Mouse (Mus musculus): ENCODE data around the gene Brms1l. TPM values are rescaled to one million over a fixed set of nuclear protein-coding genes. Genes with fewer than 3 reads are reported as not detected.

Brms1l gene
- polyA plus RNA-seq, 1 experiment: 22.5 TPM

- Histone ChIP-seq H3K27me3 (ENCODE audit: control insufficient read depth, insufficient read depth, insufficient read length) (no peaks in the 10 kb centered on the region), H3ac (ENCODE audit: control insufficient read depth, insufficient read length, low read depth) (no peak overlapping the region), H3K79me2 (ENCODE audit: control insufficient read depth, insufficient read depth) (no peaks in the 10 kb centered on the region), H3K79me3 (ENCODE audit: low read depth) (peaks cover 4% of the 10 kb centered on the region), H3K4me3 (ENCODE audit: insufficient read depth, poor library complexity, severe bottlenecking) (no peak overlapping the region), H3K36me3 (ENCODE audit: control insufficient read depth, insufficient read depth) (peaks cover 48% of the 10 kb centered on the region)
- TF ChIP-seq FOSL1 (IDR thresholded peaks at IDR 0.05; ENCODE audit: insufficient read depth, low read length, poor library complexity, severe bottlenecking) (no peak), MAX (IDR thresholded peaks at IDR 0.05) (no peak), CTCF (IDR thresholded peaks at IDR 0.05; ENCODE audit: control insufficient read depth, insufficient read depth, insufficient read length) (no peak)
These were observed 24.5 kb downstream of the Brms1l start for GRCm38 (mm10) chr12:55860631-55861030.

GRCm38 (mm10) chr12:55867738-55868137, 31.6 kb downstream of the Brms1l start:
- no peak for TF ChIP-seq USF1 (IDR thresholded peaks at IDR 0.05; ENCODE audit: low read depth)
- TF ChIP-seq MYOD1 (IDR thresholded peaks at IDR 0.05; ENCODE audit: control insufficient read depth, insufficient read length, low read depth): no peak
- TF ChIP-seq CEBPB (IDR thresholded peaks at IDR 0.05; ENCODE audit: low read depth): no peak
- TF ChIP-seq CTCF (IDR thresholded peaks at IDR 0.05; ENCODE audit: control insufficient read depth, insufficient read depth, insufficient read length): no peak
- Histone ChIP-seq H3ac (ENCODE audit: control insufficient read depth, insufficient read length, low read depth) (no peak overlapping the region), H3K79me3 (ENCODE audit: low read depth) (no peaks in the 10 kb centered on the region), H3K4me3 (ENCODE audit: insufficient read depth, poor library complexity, severe bottlenecking) (no peak overlapping the region), H3K36me3 (ENCODE audit: control insufficient read depth, insufficient read depth) (peaks cover 42% of the 10 kb centered on the region), H3K27me3 (ENCODE audit: control insufficient read depth, insufficient read depth, insufficient read length) (no peaks in the 10 kb centered on the region), H3K79me2 (ENCODE audit: control insufficient read depth, insufficient read depth) (no peaks in the 10 kb centered on the region)

GRCm38 (mm10) chr12:55869622-55870322, 33.6 kb downstream of the Brms1l start:
- Histone ChIP-seq H3ac (ENCODE audit: control insufficient read depth, insufficient read length, low read depth) (no peak overlapping the region), H3K4me3 (ENCODE audit: insufficient read depth, poor library complexity, severe bottlenecking) (no peak overlapping the region), H3K27me3 (ENCODE audit: control insufficient read depth, insufficient read depth, insufficient read length) (no peaks in the 10 kb centered on the region), H3K79me2 (ENCODE audit: control insufficient read depth, insufficient read depth) (no peaks in the 10 kb centered on the region), H3K36me3 (ENCODE audit: control insufficient read depth, insufficient read depth) (peaks cover 37% of the 10 kb centered on the region), H3K79me3 (ENCODE audit: low read depth) (no peaks in the 10 kb centered on the region)
- TF ChIP-seq MYOD1 (IDR thresholded peaks at IDR 0.05; ENCODE audit: control insufficient read depth, insufficient read length, low read depth) (no peak), MYOG (IDR thresholded peaks at IDR 0.05; ENCODE audit: control insufficient read depth, extremely low read depth, insufficient read length) (no peak), MAX (IDR thresholded peaks at IDR 0.05) (no peak), CTCF (IDR thresholded peaks at IDR 0.05; ENCODE audit: control insufficient read depth, insufficient read depth, insufficient read length) (no peak), FOSL1 (IDR thresholded peaks at IDR 0.05; ENCODE audit: insufficient read depth, low read length, poor library complexity, severe bottlenecking) (no peak), USF1 (IDR thresholded peaks at IDR 0.05; ENCODE audit: low read depth) (no peak), CEBPB (IDR thresholded peaks at IDR 0.05; ENCODE audit: low read depth) (no peak)

- no peak overlapping the region for H3ac ChIP-seq (ENCODE audit: control insufficient read depth, insufficient read length, low read depth)
- no peaks in the 10 kb centered on the region for H3K36me3 ChIP-seq (ENCODE audit: control insufficient read depth, insufficient read depth)
- no peak overlapping the region for H3K4me3 ChIP-seq (ENCODE audit: insufficient read depth, poor library complexity, severe bottlenecking)
- H3K27me3 ChIP-seq (ENCODE audit: control insufficient read depth, insufficient read depth, insufficient read length): no peaks in the 10 kb centered on the region
- no peaks in the 10 kb centered on the region for H3K79me2 ChIP-seq (ENCODE audit: control insufficient read depth, insufficient read depth)
- H3K79me3 ChIP-seq (ENCODE audit: low read depth): no peaks in the 10 kb centered on the region
- no peak for TF ChIP-seq FOSL1 (IDR thresholded peaks at IDR 0.05; ENCODE audit: insufficient read depth, low read length, poor library complexity, severe bottlenecking)
These were observed 49.3 kb downstream of the Brms1l start for GRCm38 (mm10) chr12:55885449-55885848.

- H3K4me3 ChIP-seq (ENCODE audit: insufficient read depth, poor library complexity, severe bottlenecking): no peak overlapping the region
- TF ChIP-seq MYOD1 (IDR thresholded peaks at IDR 0.05; ENCODE audit: control insufficient read depth, insufficient read length, low read depth): no peak
- TF ChIP-seq FOSL1 (IDR thresholded peaks at IDR 0.05; ENCODE audit: insufficient read depth, low read length, poor library complexity, severe bottlenecking): no peak
- TF ChIP-seq CEBPB (IDR thresholded peaks at IDR 0.05; ENCODE audit: low read depth): no peak
- no peak for TF ChIP-seq CTCF (IDR thresholded peaks at IDR 0.05; ENCODE audit: control insufficient read depth, insufficient read depth, insufficient read length)
- TF ChIP-seq MYOG (IDR thresholded peaks at IDR 0.05; ENCODE audit: control insufficient read depth, extremely low read depth, insufficient read length): no peak
- no peak for TF ChIP-seq USF1 (IDR thresholded peaks at IDR 0.05; ENCODE audit: low read depth)
- no peak for TF ChIP-seq MAX (IDR thresholded peaks at IDR 0.05)
- H3K79me2 ChIP-seq (ENCODE audit: control insufficient read depth, insufficient read depth): no peaks in the 10 kb centered on the region
- no peaks in the 10 kb centered on the region for H3K36me3 ChIP-seq (ENCODE audit: control insufficient read depth, insufficient read depth)
- peaks cover 5% of the 10 kb centered on the region for H3K27me3 ChIP-seq (ENCODE audit: control insufficient read depth, insufficient read depth, insufficient read length)
- no peaks in the 10 kb centered on the region for H3K79me3 ChIP-seq (ENCODE audit: low read depth)
- H3ac ChIP-seq (ENCODE audit: control insufficient read depth, insufficient read length, low read depth): no peak overlapping the region
These were observed 52.4 kb downstream of the Brms1l start for GRCm38 (mm10) chr12:55888570-55888969.

- Histone ChIP-seq H3K36me3 (ENCODE audit: control insufficient read depth, insufficient read depth) (no peaks in the 10 kb centered on the region), H3K79me3 (ENCODE audit: low read depth) (no peaks in the 10 kb centered on the region), H3K4me3 (ENCODE audit: insufficient read depth, poor library complexity, severe bottlenecking) (no peak overlapping the region), H3K27me3 (ENCODE audit: control insufficient read depth, insufficient read depth, insufficient read length) (no peaks in the 10 kb centered on the region), H3ac (ENCODE audit: control insufficient read depth, insufficient read length, low read depth) (no peak overlapping the region), H3K79me2 (ENCODE audit: control insufficient read depth, insufficient read depth) (no peaks in the 10 kb centered on the region)
- TF ChIP-seq USF1 (IDR thresholded peaks at IDR 0.05; ENCODE audit: low read depth) (no peak), FOSL1 (IDR thresholded peaks at IDR 0.05; ENCODE audit: insufficient read depth, low read length, poor library complexity, severe bottlenecking) (no peak), CTCF (IDR thresholded peaks at IDR 0.05; ENCODE audit: control insufficient read depth, insufficient read depth, insufficient read length) (no peak), MYOD1 (IDR thresholded peaks at IDR 0.05; ENCODE audit: control insufficient read depth, insufficient read length, low read depth) (no peak), CEBPB (IDR thresholded peaks at IDR 0.05; ENCODE audit: low read depth) (no peak), MYOG (IDR thresholded peaks at IDR 0.05; ENCODE audit: control insufficient read depth, extremely low read depth, insufficient read length) (no peak), MAX (IDR thresholded peaks at IDR 0.05) (no peak)
These were observed 68.7 kb downstream of the Brms1l start for GRCm38 (mm10) chr12:55904801-55905200.

Measured in C2C12 (cell line).